Comparison of ENCODE assay signal across 10 mouse cellular contexts in genomic region chr6:144910392-144910791, GRCm38 (mm10).
"Had no signal": no experiment of that assay in that cellular context is flagged by ENCODE, and none has a peak within 500 bp of the region (broad histone marks: within the 10 kb centered on the region; RNA-seq: fewer than 3 reads in every experiment).

No protein-coding gene starts in this region.

- ATAC-seq: intestine, embryonic 16.5 days; midbrain, embryonic 13.5 days had no signal

- DNase-seq: kidney, adult 18-20 months; kidney, postnatal 36 days; layer of hippocampus, postnatal 36 days; liver, embryonic 13.5 days; lung, adult 2 months; thymus, adult 18-20 months; thymus, postnatal 36 days had no signal

- H3K36me3 ChIP-seq: liver, embryonic 13.5 days; midbrain, embryonic 13.5 days; neural tube, embryonic 13.5 days had no signal

- H3K27me3 ChIP-seq: liver, embryonic 13.5 days; midbrain, embryonic 13.5 days; neural tube, embryonic 13.5 days had no signal
